Mouse (Mus musculus) urinary bladder, postnatal 10 days (tissue): Measurements from ENCODE around the gene Rbms3.

ENCODE experiments used
- DNase-seq: peaks from one replicate; pipeline ENCODE4 v3.0.0; 2022; ENCODE audit warnings: low spot score

The Rbms3 gene

DNA sequence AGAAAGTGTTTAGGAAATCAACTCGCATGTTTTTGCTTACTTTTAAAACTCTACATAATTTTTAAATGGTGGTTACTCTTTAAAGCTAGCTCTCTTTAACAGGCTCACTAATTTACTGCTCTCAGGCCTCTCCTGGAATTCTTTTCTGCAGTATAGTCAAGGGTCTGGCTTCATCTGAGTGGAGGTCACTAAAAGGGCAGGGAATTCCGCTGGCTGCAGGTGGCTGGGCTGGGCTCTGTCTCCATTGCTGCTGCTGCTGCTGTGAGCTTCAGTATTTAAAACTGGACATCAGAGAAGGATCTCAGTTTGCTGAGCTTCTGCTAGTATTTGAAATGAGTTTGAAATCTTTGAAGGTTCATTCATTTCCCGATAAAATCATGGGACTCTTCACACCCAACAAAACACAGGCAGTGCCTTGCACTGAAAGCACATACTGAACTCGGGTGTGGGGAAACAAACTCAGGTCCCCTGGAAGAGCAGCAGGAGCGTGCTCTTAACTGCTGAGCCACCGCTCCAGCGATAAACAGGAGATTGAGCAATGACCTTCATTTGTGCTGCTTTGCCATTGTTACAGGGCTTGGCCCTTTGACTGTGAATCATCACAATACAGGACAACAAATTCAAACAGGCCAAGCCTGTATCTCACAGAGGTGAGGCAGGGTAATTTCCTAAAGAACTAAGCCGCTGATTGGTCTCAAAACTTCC is 990.0 kb downstream of the Rbms3 start:
- no peak for DNase-seq

DNA sequence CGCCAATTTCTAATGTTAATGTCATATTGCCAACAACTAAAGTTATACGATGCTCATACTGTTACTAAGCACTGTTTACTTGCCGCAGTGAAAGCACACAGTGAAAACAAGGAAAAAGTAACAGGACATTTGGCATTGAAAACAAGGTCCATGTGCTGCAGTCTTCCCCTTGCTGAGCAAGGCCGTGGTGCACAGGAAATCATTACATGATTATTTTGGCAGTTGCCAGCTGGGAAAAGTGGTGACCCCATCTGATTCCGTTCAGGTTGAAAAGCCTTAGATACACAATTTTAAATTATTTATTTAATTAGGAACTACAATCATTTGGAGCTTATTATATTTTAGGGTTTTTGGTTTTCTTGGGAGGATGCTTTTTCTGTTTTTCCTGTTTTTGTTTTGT is 995.9 kb downstream of the Rbms3 start:
- DNase-seq: no peak

DNA sequence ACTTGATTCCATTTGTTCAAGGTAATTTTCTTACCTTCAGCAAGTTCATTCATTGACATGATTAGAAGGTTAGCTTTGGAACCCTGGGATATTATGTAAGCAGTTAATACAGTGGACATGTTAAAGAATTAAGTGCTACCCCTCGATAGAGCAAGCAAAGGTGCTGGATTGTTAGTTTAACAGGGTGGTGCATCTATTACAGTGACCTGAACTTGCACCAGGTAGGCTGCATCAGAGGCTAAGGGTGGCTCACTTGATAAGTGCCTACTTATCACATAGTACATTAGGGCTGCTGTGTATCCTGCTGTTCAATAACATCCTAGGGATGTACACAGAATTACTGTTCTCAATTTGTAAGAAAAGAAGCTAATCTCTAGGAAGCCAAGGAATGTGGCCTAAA is 996.6 kb downstream of the Rbms3 start:
- DNase-seq: no peak

DNA sequence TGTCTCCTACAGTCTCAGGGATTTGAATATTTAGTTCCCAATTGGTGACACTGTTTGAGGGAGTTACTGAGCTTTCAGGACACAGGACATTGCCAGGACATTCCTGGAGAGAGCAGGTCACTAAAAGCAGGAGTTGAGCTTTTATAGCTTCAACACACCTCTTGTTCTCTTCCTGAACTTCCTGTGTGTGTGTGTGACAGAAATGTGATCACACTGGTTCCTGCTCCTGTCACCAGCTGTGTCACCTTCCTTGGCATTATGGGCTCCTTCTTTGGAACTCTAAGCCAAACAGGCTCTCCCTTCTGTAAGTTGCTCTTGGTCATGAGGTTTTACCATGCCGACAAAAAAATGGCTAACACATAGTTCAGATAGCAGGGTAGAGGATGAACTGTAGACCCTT is 997.9 kb downstream of the Rbms3 start:
- no peak for DNase-seq

DNA sequence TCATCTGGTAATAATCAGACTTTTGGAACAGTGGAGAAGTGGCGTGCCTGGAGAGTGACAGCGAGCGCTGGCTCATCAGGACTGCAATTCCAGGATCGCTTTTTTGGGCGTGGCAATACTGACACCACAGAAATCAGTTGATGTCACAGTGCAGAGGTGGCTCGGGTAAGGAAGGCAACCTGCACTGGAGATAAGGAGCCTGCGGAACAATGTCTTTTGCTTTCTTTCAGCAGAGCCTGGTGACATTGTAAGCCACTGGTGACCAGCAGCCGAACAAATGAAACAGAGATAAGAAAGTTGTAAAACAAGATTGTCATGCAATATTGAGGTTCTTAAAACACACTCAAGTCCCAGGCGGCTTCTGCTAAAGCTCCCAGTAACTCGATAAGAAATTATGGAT is 998.9 kb downstream of the Rbms3 start:
- DNase-seq: no peak

DNA sequence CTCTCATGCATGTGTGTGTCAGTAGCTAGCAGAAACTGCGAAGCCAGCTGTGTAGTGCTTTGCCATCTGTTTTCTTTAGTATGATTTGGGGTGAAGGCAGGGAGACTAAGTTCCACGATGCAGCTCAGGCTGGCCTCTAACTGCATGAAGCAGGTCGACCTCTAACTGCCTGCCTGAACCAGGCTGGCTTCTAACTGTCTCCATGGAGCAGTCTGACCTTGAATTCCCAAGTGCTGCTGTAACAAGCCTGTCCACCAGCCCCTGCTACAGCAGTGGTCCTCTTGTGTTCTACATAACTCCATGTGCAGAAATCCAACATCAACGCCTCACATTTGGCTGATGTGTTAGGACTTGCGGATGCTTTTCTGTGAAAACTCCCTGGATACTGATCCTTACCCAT is 1009.3 kb downstream of the Rbms3 start:
- no peak for DNase-seq

DNA sequence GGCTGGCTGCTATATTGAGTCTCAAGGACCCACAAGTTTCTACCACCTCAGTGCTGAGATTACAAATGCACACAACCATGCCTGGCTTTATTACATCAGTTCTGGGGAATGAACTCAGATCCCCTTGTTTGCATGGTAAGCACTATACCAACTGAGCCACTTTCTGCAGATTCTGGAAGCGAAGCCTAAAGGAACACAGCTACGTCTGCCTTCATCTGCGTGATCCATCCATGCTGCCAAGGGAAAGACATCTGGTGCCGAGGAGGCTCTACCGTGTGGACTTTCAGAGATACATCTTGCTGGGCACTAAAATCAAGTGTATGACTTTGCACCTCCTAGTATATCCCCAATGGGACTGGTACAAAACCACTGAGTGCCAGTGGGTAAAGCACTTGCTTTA is 1010.8 kb downstream of the Rbms3 start:
- DNase-seq: no peak

DNA sequence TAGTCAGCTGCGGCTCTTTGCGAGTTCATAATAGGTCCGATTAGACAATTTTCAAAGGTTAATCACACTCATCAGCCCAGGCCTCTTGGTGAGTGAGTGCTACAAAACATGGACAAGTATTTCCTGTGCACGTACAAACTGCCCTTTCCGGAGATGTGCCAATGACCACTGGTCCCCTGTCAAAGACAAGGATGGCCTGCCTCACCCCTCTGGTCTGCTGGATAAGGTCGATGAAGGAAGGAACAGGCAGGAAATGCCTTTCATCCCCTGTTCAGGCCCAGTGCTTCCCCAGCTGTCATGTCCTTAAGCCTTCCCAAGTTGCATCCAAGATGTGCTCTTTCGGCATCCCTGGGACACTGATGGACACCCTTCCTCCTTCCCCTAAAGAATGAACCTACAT is 1016.4 kb downstream of the Rbms3 start:
- DNase-seq: no peak

DNA sequence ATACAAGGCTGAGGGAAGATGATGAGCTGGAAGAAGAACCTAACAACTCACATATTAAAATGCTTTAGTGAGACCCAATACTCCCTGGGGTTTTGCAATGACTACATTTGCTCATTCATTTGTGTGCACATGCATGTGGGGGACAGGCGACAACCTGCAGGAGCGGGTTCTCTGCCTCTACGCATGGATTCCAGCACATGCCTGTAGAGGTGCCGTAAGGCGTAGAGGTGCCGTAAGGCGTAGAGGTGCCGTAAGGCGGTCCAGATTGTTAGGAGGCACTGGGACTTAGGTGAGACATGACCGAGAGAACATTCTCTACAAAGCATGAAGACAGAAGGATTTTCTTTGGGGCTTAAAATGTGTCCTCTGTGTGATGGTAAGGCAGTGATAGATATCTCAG is 1033.7 kb downstream of the Rbms3 start:
- DNase-seq: no peak

DNA sequence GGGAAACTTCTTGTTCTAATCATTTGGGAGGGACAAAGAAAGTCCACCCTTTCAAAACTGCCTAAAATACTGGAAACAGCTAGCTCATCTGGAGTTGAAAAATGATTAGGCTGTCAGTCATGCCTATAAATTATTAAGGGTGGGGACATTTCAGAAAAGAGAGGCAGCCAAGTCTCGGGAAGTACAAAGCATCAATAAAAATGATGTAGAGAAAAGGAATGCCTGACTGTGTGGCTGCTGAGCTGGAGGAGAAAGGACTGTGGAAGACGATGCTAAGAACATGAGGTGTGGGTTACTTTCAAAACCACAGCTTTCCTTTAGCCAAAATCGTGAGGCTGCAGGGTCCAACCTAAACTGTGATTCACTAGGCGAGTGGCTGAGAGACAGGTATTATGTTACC is 1037.2 kb downstream of the Rbms3 start:
- DNase-seq: no peak

DNA sequence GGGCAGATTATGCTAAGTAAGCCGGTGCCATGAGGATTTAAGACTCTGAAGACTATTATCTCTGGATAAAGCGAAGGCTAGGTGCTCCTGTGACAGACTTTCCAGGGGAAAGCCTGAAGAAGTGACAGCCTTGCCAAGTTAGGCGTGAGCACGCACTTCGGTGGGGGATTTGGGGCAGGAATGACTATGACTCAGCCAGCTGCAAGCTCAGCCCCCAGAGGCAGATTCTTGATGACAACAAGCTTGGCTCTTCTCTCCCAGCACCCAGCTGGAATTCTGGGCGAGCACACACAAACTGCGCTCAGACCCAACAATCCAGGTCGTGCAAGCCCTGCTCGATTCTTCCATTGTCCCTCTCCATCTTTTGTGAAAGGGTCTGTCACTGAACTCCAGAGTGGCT is 1038.6 kb downstream of the Rbms3 start:
- DNase-seq: no peak

DNA sequence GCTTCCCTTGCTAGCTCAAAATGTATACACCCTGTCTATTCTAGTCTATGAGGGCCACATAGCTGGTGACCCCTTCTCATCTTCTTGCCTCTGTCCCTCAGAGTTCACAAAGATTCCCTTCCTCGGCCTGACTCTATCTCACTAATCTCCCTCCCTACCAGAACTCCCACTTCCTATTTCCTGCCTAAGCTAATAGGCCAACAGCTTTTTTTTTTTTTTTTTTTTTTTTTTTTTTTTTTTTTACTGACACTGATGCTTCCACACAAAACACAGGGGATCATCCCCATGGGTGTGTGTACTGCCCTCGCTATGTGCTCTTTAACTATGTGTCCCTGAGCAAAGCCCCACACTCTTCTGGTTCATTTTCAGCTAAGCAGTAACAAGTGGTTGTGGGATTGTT is 1060.0 kb downstream of the Rbms3 start:
- DNase-seq: no peak

DNA sequence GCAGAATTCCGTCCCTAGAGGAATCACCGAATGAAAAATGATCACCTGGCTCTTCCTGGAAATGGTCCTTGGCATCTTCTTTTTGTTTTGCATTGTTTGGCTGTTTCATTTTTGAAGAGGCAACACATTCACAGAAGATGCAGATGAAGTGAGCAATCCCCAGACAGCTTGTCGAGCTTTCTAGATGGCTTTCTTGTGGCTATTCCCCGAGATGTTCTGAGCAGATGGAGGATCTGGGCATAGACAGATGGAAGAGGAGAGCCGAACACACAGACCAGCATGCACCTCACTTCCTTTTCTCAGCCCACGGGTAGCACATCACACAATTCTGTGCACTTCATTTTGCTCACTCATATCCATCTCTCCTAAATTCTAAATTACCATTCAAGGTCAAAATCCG is 1063.0 kb downstream of the Rbms3 start:
- no peak for DNase-seq

DNA sequence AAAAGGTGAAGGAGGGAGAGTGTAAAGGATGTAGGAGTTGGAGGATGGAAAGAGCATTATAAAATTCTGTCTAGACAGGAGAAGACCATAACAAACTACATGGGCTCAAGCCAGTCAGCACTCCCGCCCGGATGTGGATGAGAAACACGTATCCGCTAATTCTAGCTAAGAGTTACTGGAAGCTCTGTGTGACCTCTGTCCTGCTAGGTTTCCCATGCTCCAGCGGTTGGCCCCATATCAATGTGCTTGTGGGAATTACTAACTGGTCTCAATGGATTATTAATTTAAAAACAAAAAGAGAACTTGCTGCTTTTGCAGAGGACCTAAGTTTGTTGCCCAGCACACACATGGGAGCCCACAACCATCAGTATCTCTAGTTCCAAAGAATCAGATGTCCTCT is 1071.9 kb downstream of the Rbms3 start:
- DNase-seq: no peak

DNA sequence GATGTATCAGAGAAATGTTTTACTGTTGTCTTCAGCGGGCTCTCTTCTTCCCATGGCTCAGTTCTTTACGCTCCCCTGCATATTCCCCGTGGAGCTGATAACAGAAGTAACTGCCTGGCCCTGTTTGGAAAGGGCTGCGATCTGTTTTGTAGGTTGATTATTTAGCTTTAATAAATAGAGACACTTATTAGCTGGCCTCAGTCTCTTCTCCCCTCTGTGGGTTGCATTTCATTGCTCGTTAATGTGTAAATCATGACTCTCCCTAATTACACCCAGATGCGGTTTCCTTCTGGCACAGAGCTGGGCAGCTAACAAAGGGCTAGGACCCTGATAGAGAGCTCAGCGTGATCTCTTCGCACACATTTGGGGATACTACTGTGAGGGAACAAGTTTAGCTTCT is 1073.1 kb downstream of the Rbms3 start:
- no peak for DNase-seq

DNA sequence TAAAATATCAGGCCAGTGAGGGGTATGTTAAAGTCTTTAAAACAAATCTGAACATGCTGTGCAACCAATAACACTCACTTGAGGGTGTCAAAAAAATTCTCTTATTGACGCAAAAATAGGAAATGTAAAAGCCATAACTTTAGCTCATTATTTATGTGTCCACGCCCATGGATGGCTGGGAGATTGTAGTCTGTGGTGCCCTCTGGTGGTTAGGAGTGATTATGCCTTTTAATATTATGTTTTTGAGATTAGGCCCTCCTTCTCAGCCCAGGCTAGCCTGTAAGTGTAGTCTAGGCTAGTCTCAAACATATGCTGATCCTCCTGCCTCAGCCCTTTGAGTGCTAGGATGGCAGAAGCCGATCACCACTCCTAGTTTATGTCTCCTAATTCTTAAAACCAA is 1076.5 kb downstream of the Rbms3 start:
- DNase-seq: no peak

DNA sequence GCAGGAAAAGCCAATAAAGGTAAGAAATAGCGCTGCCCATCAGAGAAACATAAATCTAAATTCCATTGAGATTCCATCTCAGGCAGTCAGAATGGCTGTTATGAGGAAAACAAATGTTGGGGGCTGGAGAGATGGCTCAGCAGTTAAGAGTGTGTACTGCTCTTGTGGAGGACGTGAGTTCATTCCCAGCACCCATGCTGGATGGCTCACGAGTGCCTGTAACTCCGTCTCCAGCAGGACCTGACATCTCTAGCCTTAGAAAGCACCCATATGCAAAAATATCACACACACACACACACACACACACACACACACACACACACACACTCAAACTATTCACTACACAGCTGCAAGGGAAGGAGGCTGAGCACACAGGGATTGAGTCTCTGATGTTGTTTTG is 1083.6 kb downstream of the Rbms3 start:
- DNase-seq: no peak

DNA sequence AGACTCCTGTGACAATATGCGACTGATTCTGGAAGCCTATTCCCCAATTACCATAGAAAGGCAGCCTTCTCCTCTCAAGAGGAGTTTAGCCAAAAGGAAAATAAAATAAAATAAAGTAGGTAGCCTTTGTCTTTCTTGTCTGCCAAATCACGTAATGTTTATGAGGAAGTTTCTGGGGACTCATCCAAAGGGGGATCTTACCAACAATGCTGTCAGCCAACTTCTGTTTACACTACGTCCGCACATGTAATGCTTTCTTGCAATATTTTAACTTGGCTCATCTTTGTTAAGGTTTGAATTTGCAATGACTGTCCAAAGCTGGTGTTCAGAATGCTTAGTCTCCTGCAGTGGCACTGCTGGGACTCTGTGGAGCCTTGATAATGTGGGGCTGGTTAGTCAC is 1086.9 kb downstream of the Rbms3 start:
- DNase-seq: no peak

DNA sequence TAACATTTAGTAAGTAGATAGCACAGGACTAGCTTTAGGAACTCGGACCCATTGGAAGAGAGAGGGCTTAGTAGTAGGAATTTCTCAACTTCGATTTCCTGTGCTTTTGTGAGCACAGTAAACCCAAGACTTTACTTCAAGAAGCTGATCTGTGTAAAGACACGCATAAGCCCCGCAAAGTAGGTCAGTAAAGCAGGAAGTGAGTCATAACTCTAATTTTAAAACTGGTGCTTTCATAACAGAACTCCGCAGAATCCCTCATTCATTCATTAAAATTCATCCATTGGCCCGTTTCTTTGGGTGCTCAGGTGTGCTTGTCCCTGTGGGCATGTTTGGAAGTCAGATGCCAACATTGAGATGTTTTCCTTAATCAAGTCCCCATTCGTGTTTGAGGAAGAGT is 1087.7 kb downstream of the Rbms3 start:
- no peak for DNase-seq

DNA sequence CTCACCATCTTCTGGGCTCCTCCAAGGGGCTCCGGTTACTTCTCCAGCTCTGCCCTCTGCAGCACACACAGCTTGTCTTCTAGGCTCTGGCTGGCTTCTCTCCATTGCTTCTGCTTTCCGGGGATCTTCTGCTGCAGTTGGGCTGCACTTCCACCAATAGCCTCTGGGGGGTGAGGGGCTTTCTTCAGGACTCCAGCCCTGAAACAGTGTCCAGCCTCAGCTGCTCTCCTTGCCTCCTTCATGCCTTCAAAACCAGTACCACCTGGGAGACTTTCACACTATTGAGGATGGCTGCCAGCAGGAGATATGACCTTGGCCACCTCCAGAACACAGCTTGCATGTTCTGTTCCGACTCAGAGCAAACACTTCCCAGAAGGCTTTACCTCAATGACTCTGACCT is 1094.0 kb downstream of the Rbms3 start:
- no peak for DNase-seq

DNA sequence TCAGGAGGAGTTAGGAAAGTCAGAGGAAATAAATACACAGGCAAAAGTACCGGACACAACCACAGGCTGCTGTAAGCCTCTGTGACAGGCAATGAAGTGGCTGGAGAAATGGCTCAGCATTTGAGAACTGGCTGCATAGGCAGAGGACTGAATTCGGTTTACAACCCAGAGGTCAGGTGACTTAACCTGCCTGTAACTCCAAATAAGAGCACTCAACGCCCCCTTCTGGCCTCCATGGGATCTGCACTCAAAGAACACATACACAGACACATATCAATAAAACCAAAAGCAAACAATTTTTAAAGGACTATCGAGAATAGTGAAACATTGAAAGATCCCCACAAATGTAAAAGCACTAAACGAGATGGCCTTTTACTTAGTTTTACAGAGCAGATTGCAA is 1096.3 kb downstream of the Rbms3 start:
- DNase-seq: no peak

DNA sequence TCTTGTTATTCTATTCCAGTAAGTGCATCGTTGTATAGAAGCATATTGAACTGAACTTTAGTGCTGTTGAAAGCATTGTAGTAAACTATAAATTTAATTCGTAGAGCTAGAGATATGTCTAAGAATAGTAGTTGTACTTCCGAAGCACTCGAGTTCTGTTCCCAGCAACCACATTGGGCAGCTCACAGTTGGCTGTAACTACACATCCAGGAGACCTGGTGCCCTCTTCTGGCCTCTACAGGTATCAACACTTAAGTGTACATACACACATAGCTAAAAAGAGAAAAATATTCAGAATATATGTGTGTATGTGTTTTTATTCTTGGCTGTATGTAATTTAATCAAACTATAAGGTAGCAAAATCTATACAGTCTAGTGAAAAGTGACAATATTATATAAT is 1098.6 kb downstream of the Rbms3 start:
- no peak for DNase-seq

DNA sequence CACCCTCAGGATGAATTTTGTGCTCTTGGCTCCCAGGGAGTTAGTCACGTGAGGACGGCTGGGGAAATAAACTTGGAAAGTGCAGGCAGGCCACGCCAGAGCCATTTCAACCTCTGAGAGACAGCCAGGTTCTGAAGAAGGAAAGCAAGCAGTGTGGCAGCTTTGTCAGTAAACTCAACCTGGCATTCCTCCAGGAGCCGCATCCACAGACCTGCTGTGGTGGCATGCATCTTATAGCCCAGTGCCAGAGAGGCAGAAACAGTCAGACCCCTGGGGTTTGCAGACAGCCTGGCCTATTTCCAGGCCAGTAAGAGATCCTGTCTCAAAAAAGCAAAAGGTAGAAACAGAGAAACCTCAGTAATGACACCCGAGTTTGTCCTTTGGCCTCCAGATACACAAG is 1105.3 kb downstream of the Rbms3 start:
- DNase-seq: no peak
